Mouse (Mus musculus) ES-E14 (cell line): Measurements from ENCODE around the gene Sstr2.

ENCODE experiments used
- CHD2 ChIP-seq: IDR thresholded peaks from 2 replicates; pipeline ENCODE4 v1.6.1; 2014; ENCODE audit warnings: mild to moderate bottlenecking, low read depth, low read length, inconsistent platforms
- MAFK ChIP-seq: IDR thresholded peaks from 2 replicates; pipeline ENCODE4 v1.6.1; 2014; ENCODE audit warnings: mild to moderate bottlenecking, low read depth, low read length, inconsistent platforms; ENCODE audit not compliant: insufficient read depth
- ZNF384 ChIP-seq: IDR thresholded peaks from 2 replicates; pipeline ENCODE4 v1.6.1; 2012; ENCODE audit warnings: low read depth, low read length, inconsistent platforms

DNA sequence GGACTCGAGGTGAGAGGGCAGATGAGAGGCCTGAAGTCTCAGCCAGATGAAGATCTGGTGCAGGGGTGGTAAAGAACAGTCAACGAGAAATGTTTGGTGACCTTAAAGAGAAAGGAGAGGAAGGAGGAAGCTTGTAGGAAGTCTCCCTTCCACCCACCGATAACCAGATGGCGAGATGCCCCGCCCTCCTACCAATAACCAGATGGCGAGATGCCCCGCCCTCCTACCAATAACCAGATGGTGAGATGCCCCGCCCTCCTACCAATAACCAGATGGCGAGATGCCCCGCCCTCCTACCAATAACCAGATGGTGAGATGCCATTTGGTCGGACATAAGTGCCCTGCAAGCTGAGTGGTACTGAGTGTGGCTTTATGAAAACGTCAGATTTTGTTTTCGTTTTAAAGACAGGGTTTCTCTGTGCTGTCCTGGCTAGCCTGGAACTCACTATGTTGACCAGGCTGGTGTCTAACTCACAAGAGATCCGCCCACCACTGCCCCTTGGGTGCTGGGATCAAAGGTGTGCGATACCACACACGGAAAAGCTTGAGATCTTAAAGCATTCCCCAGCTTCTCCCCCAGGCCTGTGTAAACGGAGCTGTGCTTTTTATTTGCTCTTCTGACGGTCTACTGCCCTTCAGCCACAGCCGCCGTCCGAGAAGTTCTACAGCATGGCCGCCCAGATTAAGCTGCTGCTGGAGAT lies 32.2 kb downstream of the Sstr2 start:
- TF ChIP-seq CHD2 (no peak), MAFK (no peak), ZNF384 (no peak)
